Mouse (Mus musculus): ENCODE data around the gene Sntg2. TPM values are rescaled to one million over a fixed set of nuclear protein-coding genes. Genes with fewer than 3 reads are reported as not detected.

The Sntg2 gene
- polyA plus RNA-seq, 1 experiment = 1.00 TPM

- WGBS = 86% methylated on average over 7 of the region's 7 CpGs
- Histone ChIP-seq H3K4me3 (replicated peaks; ENCODE audit: insufficient read depth, low read depth, low read length) (no peak overlapping the region), H3K27ac (ENCODE audit: insufficient read depth, low read length) (no peak overlapping the region), H3K4me1 (ENCODE audit: control insufficient read depth, insufficient read depth, low read length) (no peaks in the 10 kb centered on the region), H3K27me3 (ENCODE audit: control insufficient read depth, insufficient read depth, low read length) (no peaks in the 10 kb centered on the region)
- no peak for TF ChIP-seq POLR2A (IDR thresholded peaks at IDR 0.05; ENCODE audit: borderline replicate concordance, insufficient read depth, low read length)
- DNase-seq = no peak
Observed at GRCm38 (mm10) chr12:30200621-30201020, 172.6 kb downstream of the Sntg2 start.

- Histone ChIP-seq H3K4me1 (ENCODE audit: control insufficient read depth, insufficient read depth, low read length) (no peaks in the 10 kb centered on the region), H3K27me3 (ENCODE audit: control insufficient read depth, insufficient read depth, low read length) (no peaks in the 10 kb centered on the region), H3K4me3 (replicated peaks; ENCODE audit: insufficient read depth, low read depth, low read length) (no peak overlapping the region), H3K27ac (ENCODE audit: insufficient read depth, low read length) (no peak overlapping the region)
- DNase-seq = peak in 1 of 2 experiments; percentile 6
- no peak for TF ChIP-seq POLR2A (IDR thresholded peaks at IDR 0.05; ENCODE audit: borderline replicate concordance, insufficient read depth, low read length)
- peak; percentile 45; the same call in 1 of the 2 replicates for TF ChIP-seq CTCF (IDR thresholded peaks at IDR 0.05; ENCODE audit: borderline replicate concordance, insufficient read depth, low read depth, low read length)
- 17% methylated on average over 2 of the region's 2 CpGs for WGBS
Observed at GRCm38 (mm10) chr12:30199735-30200134, 173.4 kb downstream of the Sntg2 start.

GRCm38 (mm10) chr12:30198250-30198649 is 174.9 kb downstream of the Sntg2 start:
- H3K27me3 ChIP-seq (ENCODE audit: control insufficient read depth, insufficient read depth, low read length) = no peaks in the 10 kb centered on the region
- 96% methylated on average over 1 of the region's 1 CpGs for WGBS
- H3K27ac ChIP-seq (ENCODE audit: insufficient read depth, low read length) = no peak overlapping the region
- H3K4me3 ChIP-seq (replicated peaks; ENCODE audit: insufficient read depth, low read depth, low read length) = no peak overlapping the region
- TF ChIP-seq POLR2A (IDR thresholded peaks at IDR 0.05; ENCODE audit: borderline replicate concordance, insufficient read depth, low read length) = no peak
- no peak for TF ChIP-seq CTCF (IDR thresholded peaks at IDR 0.05; ENCODE audit: borderline replicate concordance, insufficient read depth, low read depth, low read length)
- H3K4me1 ChIP-seq (ENCODE audit: control insufficient read depth, insufficient read depth, low read length) = no peaks in the 10 kb centered on the region
- no peak for DNase-seq

- Histone ChIP-seq H3K4me1 (ENCODE audit: control insufficient read depth, insufficient read depth, low read length) (peaks cover 4% of the 10 kb centered on the region; the same call in 1 of the 2 replicates), H3K27ac (ENCODE audit: insufficient read depth, low read length) (no peak overlapping the region), H3K27me3 (ENCODE audit: control insufficient read depth, insufficient read depth, low read length) (no peaks in the 10 kb centered on the region), H3K4me3 (replicated peaks; ENCODE audit: insufficient read depth, low read depth, low read length) (no peak overlapping the region)
- DNase-seq = no peak
- WGBS = 52% methylated on average over 3 of the region's 3 CpGs
- TF ChIP-seq POLR2A (IDR thresholded peaks at IDR 0.05; ENCODE audit: borderline replicate concordance, insufficient read depth, low read length) = no peak
- no peak for TF ChIP-seq CTCF (IDR thresholded peaks at IDR 0.05; ENCODE audit: borderline replicate concordance, insufficient read depth, low read depth, low read length)
Observed at GRCm38 (mm10) chr12:30181721-30182120, 191.5 kb downstream of the Sntg2 start.

GRCm38 (mm10) chr12:30179623-30180022 is 193.6 kb downstream of the Sntg2 start:
- Histone ChIP-seq H3K27me3 (ENCODE audit: control insufficient read depth, insufficient read depth, low read length) (no peaks in the 10 kb centered on the region), H3K4me1 (ENCODE audit: control insufficient read depth, insufficient read depth, low read length) (peaks cover 4% of the 10 kb centered on the region; the same call in 1 of the 2 replicates), H3K4me3 (replicated peaks; ENCODE audit: insufficient read depth, low read depth, low read length) (no peak overlapping the region), H3K27ac (ENCODE audit: insufficient read depth, low read length) (no peak overlapping the region)
- WGBS = 94% methylated on average over 1 of the region's 1 CpGs
- DNase-seq = no peak
- TF ChIP-seq POLR2A (IDR thresholded peaks at IDR 0.05; ENCODE audit: borderline replicate concordance, insufficient read depth, low read length) (no peak), CTCF (IDR thresholded peaks at IDR 0.05; ENCODE audit: borderline replicate concordance, insufficient read depth, low read depth, low read length) (no peak)

GRCm38 (mm10) chr12:30177966-30178365 is 195.2 kb downstream of the Sntg2 start:
- Histone ChIP-seq H3K27ac (ENCODE audit: insufficient read depth, low read length) (no peak overlapping the region), H3K27me3 (ENCODE audit: control insufficient read depth, insufficient read depth, low read length) (no peaks in the 10 kb centered on the region), H3K4me1 (ENCODE audit: control insufficient read depth, insufficient read depth, low read length) (peaks cover 4% of the 10 kb centered on the region; the same call in 1 of the 2 replicates), H3K4me3 (replicated peaks; ENCODE audit: insufficient read depth, low read depth, low read length) (no peak overlapping the region)
- peak; percentile 18 to 42 for DNase-seq
- 26% methylated on average over 6 of the region's 6 CpGs for WGBS
- TF ChIP-seq CTCF (IDR thresholded peaks at IDR 0.05; ENCODE audit: borderline replicate concordance, insufficient read depth, low read depth, low read length) (no peak), POLR2A (IDR thresholded peaks at IDR 0.05; ENCODE audit: borderline replicate concordance, insufficient read depth, low read length) (no peak)

- Histone ChIP-seq H3K27ac (ENCODE audit: insufficient read depth, low read length) (no peak overlapping the region), H3K4me3 (replicated peaks; ENCODE audit: insufficient read depth, low read depth, low read length) (no peak overlapping the region), H3K27me3 (ENCODE audit: control insufficient read depth, insufficient read depth, low read length) (no peaks in the 10 kb centered on the region), H3K4me1 (ENCODE audit: control insufficient read depth, insufficient read depth, low read length) (peaks cover 4% of the 10 kb centered on the region; the same call in 1 of the 2 replicates)
- no peak for DNase-seq
- WGBS = 63% methylated on average over 2 of the region's 2 CpGs
- TF ChIP-seq CTCF (IDR thresholded peaks at IDR 0.05; ENCODE audit: borderline replicate concordance, insufficient read depth, low read depth, low read length) (no peak), POLR2A (IDR thresholded peaks at IDR 0.05; ENCODE audit: borderline replicate concordance, insufficient read depth, low read length) (no peak)
Observed at GRCm38 (mm10) chr12:30177529-30177928, 195.6 kb downstream of the Sntg2 start.

- Histone ChIP-seq H3K4me1 (ENCODE audit: control insufficient read depth, insufficient read depth, low read length) (no peaks in the 10 kb centered on the region), H3K27ac (ENCODE audit: insufficient read depth, low read length) (no peak overlapping the region), H3K27me3 (ENCODE audit: control insufficient read depth, insufficient read depth, low read length) (no peaks in the 10 kb centered on the region), H3K4me3 (replicated peaks; ENCODE audit: insufficient read depth, low read depth, low read length) (no peak overlapping the region)
- TF ChIP-seq POLR2A (IDR thresholded peaks at IDR 0.05; ENCODE audit: borderline replicate concordance, insufficient read depth, low read length) (no peak), CTCF (IDR thresholded peaks at IDR 0.05; ENCODE audit: borderline replicate concordance, insufficient read depth, low read depth, low read length) (no peak)
- WGBS = 82% methylated on average over 3 of the region's 3 CpGs
- DNase-seq = no peak
Observed at GRCm38 (mm10) chr12:30168491-30168890, 204.7 kb downstream of the Sntg2 start.
